ENCODE assay signal across 16 mouse cellular contexts in genomic region chr12:7855683-7856082, GRCm38 (mm10).
"Had no signal": no experiment of that assay in that cellular context is flagged by ENCODE, and none has a peak within 500 bp of the region (broad histone marks: within the 10 kb centered on the region; RNA-seq: fewer than 3 reads in every experiment).

No protein-coding gene starts in this region.

- H3K9ac ChIP-seq: neural tube, embryonic 13.5 days; neural tube, embryonic 15.5 days; stomach, embryonic 15.5 days had no signal

- H3K9me3 ChIP-seq: neural tube, embryonic 15.5 days; stomach, embryonic 15.5 days had no signal

- H3K4me3 ChIP-seq: neural tube, embryonic 13.5 days; neural tube, embryonic 15.5 days; stomach, embryonic 15.5 days had no signal

- DNase-seq: retina, postnatal 1 day; right cerebral cortex, adult 18-20 months; right cerebral cortex, postnatal 14 days; right cerebral cortex, postnatal 25 days; right cerebral cortex, postnatal 4 days; spleen, adult 18-20 months; thymus, adult 18-20 months; thymus, adult 2 months; thymus, postnatal 14 days; thymus, postnatal 25 days; thymus, postnatal 36 days; thymus, postnatal 4 days had no signal

- H3K4me1 ChIP-seq: neural tube, embryonic 13.5 days; neural tube, embryonic 15.5 days; stomach, embryonic 15.5 days had no signal

- H3K4me2 ChIP-seq: neural tube, embryonic 13.5 days; neural tube, embryonic 15.5 days; stomach, embryonic 15.5 days had no signal

- H3K27me3 ChIP-seq: neural tube, embryonic 13.5 days; neural tube, embryonic 15.5 days; stomach, embryonic 15.5 days had no signal

- H3K27ac ChIP-seq: neural tube, embryonic 13.5 days; neural tube, embryonic 15.5 days; stomach, embryonic 15.5 days; stomach, postnatal 0 days had no signal

- H3K36me3 ChIP-seq: neural tube, embryonic 13.5 days; neural tube, embryonic 15.5 days; stomach, embryonic 15.5 days had no signal
